Mouse (Mus musculus) heart, embryonic 13.5 days (tissue): Measurements from ENCODE around the gene Ankrd11. TPM values are rescaled to one million over a fixed set of nuclear protein-coding genes. Genes with fewer than 3 reads are reported as not detected.

Experiments
- ATAC-seq: fragments of 200-750 bp; cut with Nextera tagmentation; 2 replicates; pipeline ENCODE4 v1.8.0; 2017; ENCODE audit warnings: moderate TSS enrichment; ENCODE audit not compliant: insufficient number of reproducible peaks, low FRiP score, low TSS enrichment; ENCODE audit errors: extremely low read depth
- H3K27ac ChIP-seq: fragments of 300-500 bp; sonication (generic); replicated peaks from 2 replicates; pipeline ENCODE4 v1.5.1; 2015; ENCODE audit warnings: moderate library complexity, mild to moderate bottlenecking, inconsistent platforms
- H3K27me3 ChIP-seq: fragments of 300-500 bp; sonication (generic); replicated peaks from 2 replicates; pipeline ENCODE4 v1.6.1; 2015; ENCODE audit warnings: mild to moderate bottlenecking, inconsistent platforms
- H3K36me3 ChIP-seq: fragments of 300-500 bp; sonication (generic); 2 replicates; pipeline ENCODE4 v1.6.1; 2015; ENCODE audit warnings: mild to moderate bottlenecking, inconsistent platforms
- H3K4me1 ChIP-seq: fragments of 300-500 bp; sonication (generic); 2 replicates; pipeline ENCODE4 v1.6.1; 2015; ENCODE audit warnings: inconsistent platforms
- H3K4me2 ChIP-seq: fragments of 300-500 bp; sonication (generic); 2 replicates; pipeline ENCODE4 v1.6.1; 2015; ENCODE audit warnings: inconsistent platforms, mild to moderate bottlenecking, moderate library complexity
- H3K4me3 ChIP-seq: fragments of 300-500 bp; sonication (generic); 2 replicates; pipeline ENCODE4 v1.5.1; 2015; ENCODE audit warnings: moderate library complexity, mild to moderate bottlenecking, inconsistent platforms
- H3K9ac ChIP-seq: fragments of 300-500 bp; sonication (generic); 2 replicates; pipeline ENCODE4 v1.6.1; 2015; ENCODE audit warnings: inconsistent platforms, mild to moderate bottlenecking, moderate library complexity
- H3K9me3 ChIP-seq: fragments of 300-500 bp; sonication (generic); 2 replicates; pipeline ENCODE4 v1.6.1; 2016; ENCODE audit warnings: inconsistent platforms
- WGBS: fragments of 180-500 bp; shearing (Covaris S2); methylation state at CpG from one replicate; pipeline ENCODE4 v1.1.7; 2015; ENCODE audit warnings: mixed read lengths; 5-methylcytosine and 5-hydroxymethylcytosine counted together
- polyA plus RNA-seq: library from polyadenylated mRNA; unstranded; fragments of >200 nt; fragmentation: Nextera tagmentation; extraction: Ambion mirVana; gene quantifications from 2 replicates; pipeline ENCODE4 v1.2.1, GENCODE M21; 2015

Gene Ankrd11
- polyA plus RNA-seq, 1 experiment from 2014 or later: 18.8 TPM

- no peak overlapping the region for H3K4me2 ChIP-seq
- ATAC-seq: no peak
- H3K27me3 ChIP-seq: no peaks in the 10 kb centered on the region
- peaks cover 65% of the 10 kb centered on the region for H3K4me1 ChIP-seq
- no peaks in the 10 kb centered on the region for H3K9me3 ChIP-seq
- H3K4me3 ChIP-seq: no peak overlapping the region
- H3K27ac ChIP-seq: no peak overlapping the region
- WGBS: 68% methylated on average over 3 of the region's 3 CpGs
- no peak overlapping the region for H3K9ac ChIP-seq
- no peaks in the 10 kb centered on the region for H3K36me3 ChIP-seq
Observed at GRCm38 (mm10) chr8:122938170-122938569, 103.9 kb downstream of the Ankrd11 start.

GRCm38 (mm10) chr8:122937545-122938053, 104.5 kb downstream of the Ankrd11 start:
- Histone ChIP-seq H3K4me3 (no peak overlapping the region), H3K9ac (no peak overlapping the region), H3K27me3 (no peaks in the 10 kb centered on the region), H3K4me1 (peaks cover 65% of the 10 kb centered on the region), H3K27ac (no peak overlapping the region), H3K36me3 (no peaks in the 10 kb centered on the region), H3K9me3 (no peaks in the 10 kb centered on the region), H3K4me2 (no peak overlapping the region)
- ATAC-seq: no peak
- WGBS: 75% methylated on average over 2 of the region's 2 CpGs

- WGBS: 73% methylated on average over 3 of the region's 3 CpGs
- Histone ChIP-seq H3K36me3 (no peaks in the 10 kb centered on the region), H3K9me3 (no peaks in the 10 kb centered on the region), H3K27me3 (no peaks in the 10 kb centered on the region), H3K4me2 (no peak overlapping the region), H3K4me1 (peaks cover 79% of the 10 kb centered on the region), H3K27ac (no peak overlapping the region), H3K4me3 (no peak overlapping the region), H3K9ac (no peak overlapping the region)
- no peak for ATAC-seq
Observed at GRCm38 (mm10) chr8:122935912-122936311, 106.2 kb downstream of the Ankrd11 start.

GRCm38 (mm10) chr8:122935118-122935517, 107.0 kb downstream of the Ankrd11 start:
- Histone ChIP-seq H3K9ac (no peak overlapping the region), H3K4me3 (no peak overlapping the region), H3K4me2 (no peak overlapping the region), H3K27me3 (no peaks in the 10 kb centered on the region), H3K9me3 (no peaks in the 10 kb centered on the region), H3K36me3 (no peaks in the 10 kb centered on the region), H3K4me1 (peaks cover 83% of the 10 kb centered on the region), H3K27ac (no peak overlapping the region)
- 81% methylated on average over 1 of the region's 1 CpGs for WGBS
- no peak for ATAC-seq

GRCm38 (mm10) chr8:122933973-122934372, 108.1 kb downstream of the Ankrd11 start:
- Histone ChIP-seq H3K4me1 (peaks cover 79% of the 10 kb centered on the region), H3K27me3 (no peaks in the 10 kb centered on the region)
- no peak for ATAC-seq

GRCm38 (mm10) chr8:122932561-122932959, 109.5 kb downstream of the Ankrd11 start:
- H3K27me3 ChIP-seq: no peaks in the 10 kb centered on the region
- peaks cover 78% of the 10 kb centered on the region for H3K4me1 ChIP-seq
- H3K27ac ChIP-seq: peak overlapping the region; percentile 51
- no peak for ATAC-seq
- H3K9ac ChIP-seq: peak overlapping the region; percentile 11; the same call in 1 of the 2 replicates
- no peak overlapping the region for H3K4me2 ChIP-seq
- H3K36me3 ChIP-seq: no peaks in the 10 kb centered on the region
- H3K4me3 ChIP-seq: no peak overlapping the region
- WGBS: 36% methylated on average over 2 of the region's 2 CpGs
- no peaks in the 10 kb centered on the region for H3K9me3 ChIP-seq

More at GRCm38 (mm10) chr8:122933973-122934372, 108.1 kb downstream of the Ankrd11 start:
- no peak overlapping the region for H3K9ac ChIP-seq
- H3K27ac ChIP-seq: no peak overlapping the region
- no peak overlapping the region for H3K4me2 ChIP-seq
- no peak overlapping the region for H3K4me3 ChIP-seq
- no peaks in the 10 kb centered on the region for H3K36me3 ChIP-seq
- H3K9me3 ChIP-seq: no peaks in the 10 kb centered on the region

- no peaks in the 10 kb centered on the region for H3K27me3 ChIP-seq
- peak overlapping the region; percentile 51 for H3K27ac ChIP-seq
- no peaks in the 10 kb centered on the region; the same call in 1 of the 2 replicates for H3K36me3 ChIP-seq
- ATAC-seq: no peak
- no peak overlapping the region for H3K4me2 ChIP-seq
- H3K4me1 ChIP-seq: peaks cover 78% of the 10 kb centered on the region
- no peaks in the 10 kb centered on the region for H3K9me3 ChIP-seq
- WGBS: 38% methylated on average over 3 of the region's 3 CpGs
- H3K4me3 ChIP-seq: no peak overlapping the region
- H3K9ac ChIP-seq: 0 out of 2 replicates have a peak overlapping the region, but pooled peaks have one; percentile 11
Observed at GRCm38 (mm10) chr8:122931834-122932560, 110.1 kb downstream of the Ankrd11 start.

- no peak overlapping the region for H3K4me2 ChIP-seq
- 82% methylated on average over 7 of the region's 7 CpGs for WGBS
- ATAC-seq: no peak
- no peak overlapping the region for H3K27ac ChIP-seq
- H3K36me3 ChIP-seq: no peaks in the 10 kb centered on the region; the same call in 1 of the 2 replicates
- H3K4me3 ChIP-seq: no peak overlapping the region
- peaks cover 92% of the 10 kb centered on the region for H3K4me1 ChIP-seq
- no peak overlapping the region for H3K9ac ChIP-seq
- H3K27me3 ChIP-seq: no peaks in the 10 kb centered on the region
- no peaks in the 10 kb centered on the region for H3K9me3 ChIP-seq
Observed at GRCm38 (mm10) chr8:122928631-122929224, 113.3 kb downstream of the Ankrd11 start.

- Histone ChIP-seq H3K4me1 (peaks cover 92% of the 10 kb centered on the region), H3K9me3 (no peaks in the 10 kb centered on the region), H3K4me2 (no peak overlapping the region), H3K9ac (no peak overlapping the region), H3K4me3 (no peak overlapping the region), H3K27ac (no peak overlapping the region), H3K36me3 (no peaks in the 10 kb centered on the region; the same call in 1 of the 2 replicates), H3K27me3 (no peaks in the 10 kb centered on the region)
- 84% methylated on average over 3 of the region's 3 CpGs for WGBS
- no peak for ATAC-seq
Observed at GRCm38 (mm10) chr8:122927841-122928240, 114.2 kb downstream of the Ankrd11 start.

- H3K4me1 ChIP-seq: peaks cover 92% of the 10 kb centered on the region
- no peaks in the 10 kb centered on the region; the same call in 1 of the 2 replicates for H3K36me3 ChIP-seq
- no peak overlapping the region for H3K4me3 ChIP-seq
- no peak for ATAC-seq
- H3K27ac ChIP-seq: no peak overlapping the region
- H3K9me3 ChIP-seq: no peaks in the 10 kb centered on the region
- H3K9ac ChIP-seq: no peak overlapping the region
- no peaks in the 10 kb centered on the region for H3K27me3 ChIP-seq
- H3K4me2 ChIP-seq: no peak overlapping the region
- WGBS: 79% methylated on average over 7 of the region's 7 CpGs
Observed at GRCm38 (mm10) chr8:122926782-122927181, 115.3 kb downstream of the Ankrd11 start.

- Histone ChIP-seq H3K27ac (peak overlapping the region; percentile 36), H3K9ac (no peak overlapping the region; the same call in 1 of the 2 replicates), H3K36me3 (no peaks in the 10 kb centered on the region; the same call in 1 of the 2 replicates), H3K27me3 (no peaks in the 10 kb centered on the region), H3K9me3 (no peaks in the 10 kb centered on the region), H3K4me2 (no peak overlapping the region), H3K4me3 (no peak overlapping the region), H3K4me1 (peaks cover 94% of the 10 kb centered on the region)
- WGBS: 68% methylated on average over 8 of the region's 8 CpGs
- no peak for ATAC-seq
Observed at GRCm38 (mm10) chr8:122925939-122926722, 115.9 kb downstream of the Ankrd11 start.
